Mouse (Mus musculus): ENCODE results near the gene Frs3. TPM values are rescaled to one million over a fixed set of nuclear protein-coding genes. Genes with fewer than 3 reads are reported as not detected.
"Not testable (repeated sequence)": the region's sequence is repeated elsewhere in the genome, so short reads cannot be mapped to it uniquely, and the experiment has no call there.

The Frs3 gene
- 3.8 and 4.1 TPM in 2 replicates for polyA plus RNA-seq (2015; fragmentation: Nextera tagmentation; extraction: Ambion mirVana)

DNA sequence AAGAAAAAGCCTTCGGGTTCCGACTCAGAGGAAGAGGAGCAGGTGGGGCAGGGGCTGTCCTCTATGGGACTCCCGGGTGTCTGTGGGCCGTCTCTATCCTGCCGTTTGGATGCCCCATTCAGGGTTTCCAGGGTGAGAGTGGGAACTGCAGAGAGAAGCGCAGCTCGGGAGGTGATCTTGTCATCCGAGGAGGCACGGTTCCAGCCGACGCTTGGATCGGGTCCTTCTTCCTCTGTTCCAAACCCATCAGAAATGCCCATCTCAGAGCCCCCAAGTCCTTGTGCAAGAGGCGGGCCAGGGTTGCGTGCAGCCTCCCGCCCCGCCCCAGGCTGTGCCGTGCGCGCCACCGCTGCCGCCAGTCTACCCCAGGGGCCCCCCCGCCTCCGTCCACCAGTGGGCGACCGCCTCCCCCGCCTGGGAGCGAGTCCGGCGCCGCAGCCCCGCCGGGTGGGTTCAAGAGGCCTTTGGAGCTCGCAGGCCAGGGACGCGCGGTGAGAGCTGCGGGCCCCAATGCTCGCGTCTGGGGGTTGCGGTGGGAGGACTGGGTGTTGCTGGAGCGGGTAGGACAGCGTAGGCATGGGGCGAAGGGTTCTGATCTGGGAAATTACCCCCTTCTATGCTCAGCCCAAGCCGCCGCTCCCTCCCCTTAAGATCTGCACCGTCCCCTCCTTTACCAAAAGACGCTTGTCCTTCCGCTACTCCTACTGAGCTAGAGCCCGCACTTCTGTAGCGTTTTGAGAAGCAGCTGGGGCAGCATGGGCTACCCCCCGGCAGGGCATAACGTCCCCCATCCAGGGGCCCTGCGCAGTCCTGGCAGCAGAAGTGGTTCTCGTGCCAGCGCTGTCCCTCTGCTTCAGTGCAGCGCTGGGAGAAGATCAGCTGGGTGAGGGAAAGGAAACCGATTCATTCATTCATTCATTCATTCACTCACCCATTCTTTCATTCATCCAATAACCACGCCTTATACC, at the start of gene Frs3:
TSS of gene Frs3 (plus strand) at position 423 of the 968 bp plus-strand sequence.
- H3K4me1 ChIP-seq (replicated peaks): peaks cover 20% of the 10 kb centered on the region

DNA sequence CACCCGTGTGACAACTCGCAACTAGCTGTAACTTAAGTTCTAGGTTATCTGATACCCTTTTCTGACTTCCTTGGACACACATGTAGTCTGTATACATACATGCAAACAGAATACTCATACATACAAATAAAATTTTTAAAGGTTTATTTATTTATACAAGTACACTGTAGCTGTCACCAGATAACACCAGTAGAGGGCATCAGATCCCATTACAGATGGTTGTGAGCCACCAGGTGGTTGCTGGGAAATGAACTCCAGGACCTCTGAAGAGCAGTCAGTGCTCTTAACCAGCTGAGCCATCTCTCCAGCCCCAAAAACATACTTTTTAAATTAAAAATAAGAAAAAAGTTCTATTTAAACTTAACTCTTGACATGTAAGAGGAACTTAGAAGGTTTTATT, 45.8 kb upstream of the Frs3 start:
- ATAC-seq (replicated peaks; ENCODE audit: insufficient number of reproducible peaks, insufficient read depth, low FRiP score, low read depth): no peak
- no peaks in the 10 kb centered on the region for H3K36me3 ChIP-seq
- no peaks in the 10 kb centered on the region for H3K27me3 ChIP-seq
- H3K9ac ChIP-seq: no peak overlapping the region
- no peaks in the 10 kb centered on the region for H3K4me1 ChIP-seq (replicated peaks)
- H3K27ac ChIP-seq: no peak overlapping the region
- H3K4me2 ChIP-seq: no peak overlapping the region
- no peaks in the 10 kb centered on the region for H3K9me3 ChIP-seq (replicated peaks)
- H3K4me3 ChIP-seq: no peak overlapping the region
- WGBS: 80% methylated on average over 2 of the region's 2 CpGs

More for the DNA sequence above, at the start of gene Frs3:
- Histone ChIP-seq H3K36me3 (peaks cover 15% of the 10 kb centered on the region), H3K9ac (peak within 1 kb of the TSS; percentile 79), H3K27ac (peak within 1 kb of the TSS; percentile 81), H3K9me3 (replicated peaks) (no peaks in the 10 kb centered on the region), H3K27me3 (no peaks in the 10 kb centered on the region; the same call in 1 of the 2 replicates), H3K4me3 (peak within 1 kb of the TSS; percentile 79), H3K4me2 (peak within 1 kb of the TSS; percentile 97)
- peak; percentile 68 for ATAC-seq (replicated peaks; ENCODE audit: insufficient number of reproducible peaks, insufficient read depth, low FRiP score, low read depth)
- 2% methylated on average over 58 of the region's 58 CpGs for WGBS

DNA sequence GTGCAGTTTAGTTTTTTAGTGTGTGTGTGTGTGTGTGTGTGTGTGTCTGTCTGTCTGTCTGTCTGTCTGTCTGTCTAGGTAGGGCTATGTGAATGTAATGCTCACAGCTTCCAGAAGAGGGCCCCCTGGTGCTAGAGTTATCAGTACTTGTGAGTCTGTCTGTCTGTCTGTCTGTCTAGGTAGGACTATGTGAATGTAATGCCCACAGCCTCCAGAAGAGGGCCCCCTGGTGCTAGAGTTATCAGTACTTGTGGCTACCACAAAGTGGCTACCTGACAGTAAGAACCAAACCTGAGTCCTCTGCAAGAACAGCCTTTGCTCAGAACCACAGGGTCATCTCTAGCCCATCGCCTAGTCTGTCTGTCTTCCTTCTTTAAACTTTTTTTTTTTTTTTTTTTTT, 42.1 kb upstream of the Frs3 start:
- Histone ChIP-seq H3K4me2 (no peak overlapping the region), H3K27me3 (no peaks in the 10 kb centered on the region), H3K36me3 (no peaks in the 10 kb centered on the region), H3K27ac (no peak overlapping the region), H3K9me3 (replicated peaks) (no peaks in the 10 kb centered on the region), H3K4me3 (no peak overlapping the region), H3K9ac (no peak overlapping the region), H3K4me1 (replicated peaks) (no peaks in the 10 kb centered on the region)
- 82% methylated on average over 1 of the region's 1 CpGs for WGBS
- ATAC-seq (replicated peaks; ENCODE audit: insufficient number of reproducible peaks, insufficient read depth, low FRiP score, low read depth): no peak

DNA sequence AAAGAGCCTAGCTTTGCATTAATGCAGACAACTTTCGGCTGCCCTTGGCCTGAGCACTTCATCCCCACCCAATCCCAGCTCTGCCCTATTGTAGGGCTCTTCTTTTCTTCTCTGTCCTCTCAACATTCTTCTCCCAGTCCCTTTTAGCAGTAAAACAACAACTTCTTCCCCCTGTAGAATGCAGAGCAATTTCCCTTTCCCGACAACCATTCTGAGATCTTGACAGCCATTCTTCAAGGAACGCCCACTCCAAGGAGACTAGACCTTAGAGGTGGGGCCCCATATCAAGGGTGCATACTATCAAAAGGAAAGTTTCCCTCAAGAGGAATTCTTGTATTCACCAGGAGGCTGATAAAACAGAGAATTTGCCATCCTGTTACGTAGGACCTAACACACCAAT, 39.9 kb upstream of the Frs3 start:
- H3K4me1 ChIP-seq (replicated peaks): no peaks in the 10 kb centered on the region
- H3K9ac ChIP-seq: no peak overlapping the region
- no peaks in the 10 kb centered on the region for H3K27me3 ChIP-seq
- H3K36me3 ChIP-seq: no peaks in the 10 kb centered on the region
- H3K9me3 ChIP-seq (replicated peaks): no peaks in the 10 kb centered on the region
- no peak for ATAC-seq (replicated peaks; ENCODE audit: insufficient number of reproducible peaks, insufficient read depth, low FRiP score, low read depth)
- 68% methylated on average over 4 of the region's 4 CpGs for WGBS
- H3K4me3 ChIP-seq: no peak overlapping the region
- no peak overlapping the region for H3K4me2 ChIP-seq
- H3K27ac ChIP-seq: no peak overlapping the region

DNA sequence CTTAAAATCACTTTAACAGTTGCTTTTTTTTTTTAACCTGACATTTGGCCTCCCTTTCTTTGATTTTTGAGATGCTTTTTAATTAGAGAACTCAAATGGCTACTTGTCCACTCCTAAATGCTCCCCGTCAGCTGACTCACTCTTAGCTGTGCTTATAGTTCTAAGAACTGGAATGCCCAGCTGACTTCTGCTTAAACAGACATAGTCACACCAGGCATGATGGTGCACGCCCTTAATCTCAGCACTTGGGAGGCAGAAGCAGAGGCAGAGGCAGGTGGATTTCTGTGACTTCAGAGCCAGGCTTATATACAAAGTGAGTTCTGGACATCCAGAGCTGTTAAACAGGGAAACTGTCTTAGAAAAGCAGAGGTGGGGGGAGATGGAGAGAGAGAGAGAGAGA, 36.9 kb upstream of the Frs3 start:
- no peaks in the 10 kb centered on the region for H3K4me1 ChIP-seq (replicated peaks)
- no peaks in the 10 kb centered on the region for H3K9me3 ChIP-seq (replicated peaks)
- no peak overlapping the region for H3K27ac ChIP-seq
- H3K4me2 ChIP-seq: no peak overlapping the region
- no peaks in the 10 kb centered on the region for H3K36me3 ChIP-seq
- ATAC-seq (replicated peaks; ENCODE audit: insufficient number of reproducible peaks, insufficient read depth, low FRiP score, low read depth): no peak
- 89% methylated on average over 2 of the region's 2 CpGs for WGBS
- no peak overlapping the region for H3K4me3 ChIP-seq
- no peak overlapping the region for H3K9ac ChIP-seq
- H3K27me3 ChIP-seq: no peaks in the 10 kb centered on the region

DNA sequence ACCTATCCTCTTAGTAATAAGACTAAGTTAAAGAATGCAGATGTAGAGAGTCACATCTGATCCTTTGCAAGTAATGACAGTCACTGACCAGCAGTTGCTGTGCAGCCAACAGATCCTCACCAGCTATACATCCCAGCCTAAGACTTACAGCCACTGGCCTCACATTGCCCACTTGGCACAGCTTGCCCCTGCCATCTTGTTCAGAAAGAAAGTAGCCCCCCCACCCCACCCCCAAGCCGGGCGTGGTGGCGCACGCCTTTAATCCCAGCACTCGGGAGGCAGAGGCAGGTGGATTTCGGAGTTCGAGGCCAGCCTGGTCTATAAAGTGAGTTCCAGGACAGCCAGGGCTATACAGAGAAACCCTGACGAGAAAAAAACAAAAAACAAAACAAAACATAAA, 34.5 kb upstream of the Frs3 start:
- H3K4me2 ChIP-seq; H3K4me1 ChIP-seq (replicated peaks); H3K27me3 ChIP-seq; H3K4me3 ChIP-seq; ATAC-seq (replicated peaks; ENCODE audit: insufficient number of reproducible peaks, insufficient read depth, low FRiP score, low read depth); H3K27ac ChIP-seq; H3K9ac ChIP-seq; H3K36me3 ChIP-seq; H3K9me3 ChIP-seq (replicated peaks): not testable (repeated sequence)
- WGBS: 91% methylated on average over 8 of the region's 8 CpGs

DNA sequence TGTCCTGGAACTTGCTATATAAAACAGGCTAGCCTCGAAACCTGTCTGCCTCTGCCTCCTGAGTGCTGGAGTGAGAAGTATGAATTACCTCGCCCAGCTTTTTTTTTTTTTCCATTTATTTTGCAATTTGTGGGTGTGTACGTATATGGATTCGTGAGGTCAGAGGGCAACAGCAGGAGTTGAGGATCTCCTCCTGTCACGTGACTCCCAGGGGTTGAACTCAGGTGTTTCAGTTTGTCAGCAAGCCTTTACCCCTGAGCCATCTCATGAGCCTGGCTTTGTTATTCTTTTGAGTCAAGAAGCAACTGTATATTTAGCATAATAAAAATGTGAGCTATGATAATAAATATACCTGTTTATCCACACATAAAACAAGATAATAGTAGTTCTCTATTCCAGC, 33.1 kb upstream of the Frs3 start:
- H3K9ac ChIP-seq: no peak overlapping the region
- no peak overlapping the region for H3K4me3 ChIP-seq
- H3K4me2 ChIP-seq: no peak overlapping the region
- H3K27me3 ChIP-seq: no peaks in the 10 kb centered on the region
- H3K9me3 ChIP-seq (replicated peaks): no peaks in the 10 kb centered on the region
- no peaks in the 10 kb centered on the region for H3K4me1 ChIP-seq (replicated peaks)
- ATAC-seq (replicated peaks; ENCODE audit: insufficient number of reproducible peaks, insufficient read depth, low FRiP score, low read depth): no peak
- 79% methylated on average over 5 of the region's 5 CpGs for WGBS
- H3K36me3 ChIP-seq: no peaks in the 10 kb centered on the region
- H3K27ac ChIP-seq: no peak overlapping the region

DNA sequence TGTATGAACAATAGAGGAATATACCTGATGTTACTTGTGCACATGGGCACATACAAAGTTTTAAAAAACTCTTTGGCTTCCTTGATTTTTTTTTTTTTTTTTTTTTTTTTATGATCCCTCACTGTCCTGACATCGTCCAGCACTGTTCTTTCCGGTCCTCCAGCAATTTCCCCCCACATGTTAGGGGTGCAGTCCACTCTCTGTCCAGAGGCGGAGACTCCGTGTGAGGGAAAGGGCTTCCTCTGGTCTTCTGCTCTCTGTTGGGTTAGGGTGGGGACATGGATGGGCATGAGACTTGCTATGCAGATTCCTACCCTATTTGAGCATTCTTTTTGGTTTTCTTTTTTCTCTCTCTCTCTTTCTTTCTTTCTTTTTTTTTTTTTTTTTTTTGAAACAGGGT, 30.9 kb upstream of the Frs3 start:
- no peaks in the 10 kb centered on the region for H3K9me3 ChIP-seq (replicated peaks)
- H3K4me3 ChIP-seq: no peak overlapping the region
- no peak overlapping the region for H3K27ac ChIP-seq
- 83% methylated on average over 4 of the region's 4 CpGs for WGBS
- no peaks in the 10 kb centered on the region for H3K27me3 ChIP-seq
- H3K9ac ChIP-seq: no peak overlapping the region
- H3K4me1 ChIP-seq (replicated peaks): no peaks in the 10 kb centered on the region
- no peaks in the 10 kb centered on the region for H3K36me3 ChIP-seq
- no peak for ATAC-seq (replicated peaks; ENCODE audit: insufficient number of reproducible peaks, insufficient read depth, low FRiP score, low read depth)
- H3K4me2 ChIP-seq: no peak overlapping the region

DNA sequence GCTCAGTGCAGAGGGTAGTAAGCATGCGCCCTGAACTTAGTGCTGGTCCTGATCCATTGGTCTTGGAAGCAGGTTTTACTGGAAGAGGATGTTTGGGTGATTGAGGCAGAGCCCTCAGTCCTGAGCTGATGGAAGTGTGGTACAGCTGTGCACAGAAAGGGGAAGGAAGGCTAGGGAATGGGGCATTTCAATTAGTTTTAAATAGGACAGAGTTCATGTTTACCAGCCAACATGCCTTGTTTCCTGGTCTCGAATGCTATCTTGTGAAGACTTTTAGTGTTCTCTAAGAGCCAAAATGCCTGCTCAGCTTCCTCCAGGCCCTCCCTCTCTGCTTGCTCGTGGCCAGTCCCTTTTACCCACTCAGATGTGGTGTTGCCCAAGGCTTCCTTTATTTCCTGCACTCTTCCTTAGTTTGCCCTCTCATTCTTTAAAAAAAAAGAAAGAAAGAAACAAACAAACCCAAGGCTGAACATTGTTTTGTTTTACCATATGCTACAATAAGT, 30.0 kb upstream of the Frs3 start:
- H3K4me1 ChIP-seq (replicated peaks): no peaks in the 10 kb centered on the region
- ATAC-seq (replicated peaks; ENCODE audit: insufficient number of reproducible peaks, insufficient read depth, low FRiP score, low read depth): no peak
- H3K9ac ChIP-seq: no peak overlapping the region
- H3K4me2 ChIP-seq: no peak overlapping the region
- H3K27me3 ChIP-seq: no peaks in the 10 kb centered on the region
- 70% methylated on average over 3 of the region's 3 CpGs for WGBS
- no peaks in the 10 kb centered on the region for H3K9me3 ChIP-seq (replicated peaks)
- no peak overlapping the region for H3K4me3 ChIP-seq
- H3K36me3 ChIP-seq: no peaks in the 10 kb centered on the region
- no peak overlapping the region for H3K27ac ChIP-seq

DNA sequence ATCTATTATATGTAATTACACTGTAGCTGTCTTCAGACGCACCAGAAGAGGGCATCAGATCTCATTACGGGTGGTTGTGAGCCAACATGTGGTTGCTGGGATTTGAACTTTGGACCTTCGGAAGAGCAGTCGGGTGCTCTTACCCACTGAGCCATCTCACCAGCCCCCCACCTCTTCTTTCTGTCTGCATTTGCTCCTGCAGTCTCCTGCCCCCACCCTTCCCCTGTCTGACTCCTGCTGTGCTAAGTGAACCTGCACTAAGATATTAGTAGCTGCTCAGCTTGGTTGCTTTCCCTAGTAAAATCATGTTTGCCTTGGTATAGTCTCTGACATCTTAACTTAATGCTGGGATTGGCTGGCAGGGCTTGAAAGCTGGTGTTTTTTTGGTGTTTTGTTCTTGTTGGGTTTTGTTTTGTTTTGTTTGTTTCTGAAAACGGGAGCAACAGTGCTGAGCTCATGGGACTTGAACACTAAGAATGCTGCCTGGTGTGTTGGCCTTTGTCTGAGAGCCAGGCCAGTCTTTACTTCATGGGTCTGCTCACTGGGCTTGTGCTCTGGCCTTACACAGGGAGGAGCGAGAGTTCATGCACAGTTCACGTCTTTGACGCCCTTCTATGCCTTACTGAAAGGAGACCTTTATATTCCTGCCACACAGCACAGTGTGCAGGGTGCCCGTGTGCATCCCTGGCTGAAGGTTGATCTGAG, 25.7 kb upstream of the Frs3 start:
- ATAC-seq (replicated peaks; ENCODE audit: insufficient number of reproducible peaks, insufficient read depth, low FRiP score, low read depth): no peak; the same call in 1 of the 2 replicates

DNA sequence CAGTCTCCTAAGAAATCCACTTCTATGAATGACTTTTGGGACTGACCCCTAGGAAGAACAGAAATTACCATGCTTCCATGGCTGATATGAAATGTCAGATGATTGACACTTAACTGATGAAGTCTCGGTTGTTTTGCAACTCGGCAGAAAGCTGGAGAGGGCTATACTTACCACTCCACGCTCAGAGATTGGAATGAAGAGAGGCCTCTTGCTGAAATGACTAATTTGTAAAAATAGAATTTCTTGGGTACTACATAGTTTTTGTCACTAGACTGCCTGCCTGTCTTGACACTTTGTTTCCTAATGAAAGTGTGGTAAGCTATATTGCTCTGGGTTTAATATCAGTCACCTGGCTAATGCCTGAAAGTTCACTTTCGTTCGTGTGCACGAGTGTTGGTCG, 24.4 kb upstream of the Frs3 start:
- Histone ChIP-seq H3K27me3 (no peaks in the 10 kb centered on the region), H3K4me3 (no peak overlapping the region), H3K9ac (no peak overlapping the region), H3K4me1 (replicated peaks) (no peaks in the 10 kb centered on the region), H3K4me2 (no peak overlapping the region), H3K36me3 (no peaks in the 10 kb centered on the region), H3K27ac (no peak overlapping the region), H3K9me3 (replicated peaks) (no peaks in the 10 kb centered on the region)
- no peak for ATAC-seq (replicated peaks; ENCODE audit: insufficient number of reproducible peaks, insufficient read depth, low FRiP score, low read depth)
- WGBS: 62% methylated on average over 7 of the region's 7 CpGs

More for the DNA sequence above, 25.7 kb upstream of the Frs3 start:
- no peak overlapping the region for H3K4me2 ChIP-seq
- no peaks in the 10 kb centered on the region for H3K27me3 ChIP-seq
- no peak overlapping the region for H3K9ac ChIP-seq
- no peaks in the 10 kb centered on the region for H3K9me3 ChIP-seq (replicated peaks)
- no peak overlapping the region for H3K4me3 ChIP-seq
- WGBS: 64% methylated on average over 9 of the region's 9 CpGs
- H3K27ac ChIP-seq: no peak overlapping the region
- no peaks in the 10 kb centered on the region for H3K4me1 ChIP-seq (replicated peaks)
- H3K36me3 ChIP-seq: no peaks in the 10 kb centered on the region

Measured in heart, embryonic 15.5 days (tissue).